Mouse (Mus musculus) ES-Bruce4 (cell line): ENCODE results near the gene Rsph9.

Source experiments
- CTCF ChIP-seq: IDR thresholded peaks from one replicate; pipeline ENCODE4 v1.8.1; 2011; ENCODE audit warnings: low read depth, low read length
- EP300 ChIP-seq: IDR thresholded peaks from 2 replicates; pipeline ENCODE4 v1.6.1; 2011; ENCODE audit warnings: low read depth, low read length; ENCODE audit not compliant: insufficient read depth
- POLR2A ChIP-seq: IDR thresholded peaks from one replicate; pipeline ENCODE4 v1.8.1; 2011; ENCODE audit warnings: low read length; ENCODE audit not compliant: insufficient read depth

GRCm38 (mm10) chr17:46075551-46076259 is 68.3 kb downstream of the Rsph9 start:
- TF ChIP-seq CTCF (no peak), POLR2A (no peak), EP300 (no peak)
